Mouse (Mus musculus): ENCODE measurements at regions not wholly inside any gene's neighbourhood (a gene's known extent, or its start where the extent isn't known, plus 50 kb on each side); places are given as distances from the start of the nearest gene placed in this dataset.

DNA sequence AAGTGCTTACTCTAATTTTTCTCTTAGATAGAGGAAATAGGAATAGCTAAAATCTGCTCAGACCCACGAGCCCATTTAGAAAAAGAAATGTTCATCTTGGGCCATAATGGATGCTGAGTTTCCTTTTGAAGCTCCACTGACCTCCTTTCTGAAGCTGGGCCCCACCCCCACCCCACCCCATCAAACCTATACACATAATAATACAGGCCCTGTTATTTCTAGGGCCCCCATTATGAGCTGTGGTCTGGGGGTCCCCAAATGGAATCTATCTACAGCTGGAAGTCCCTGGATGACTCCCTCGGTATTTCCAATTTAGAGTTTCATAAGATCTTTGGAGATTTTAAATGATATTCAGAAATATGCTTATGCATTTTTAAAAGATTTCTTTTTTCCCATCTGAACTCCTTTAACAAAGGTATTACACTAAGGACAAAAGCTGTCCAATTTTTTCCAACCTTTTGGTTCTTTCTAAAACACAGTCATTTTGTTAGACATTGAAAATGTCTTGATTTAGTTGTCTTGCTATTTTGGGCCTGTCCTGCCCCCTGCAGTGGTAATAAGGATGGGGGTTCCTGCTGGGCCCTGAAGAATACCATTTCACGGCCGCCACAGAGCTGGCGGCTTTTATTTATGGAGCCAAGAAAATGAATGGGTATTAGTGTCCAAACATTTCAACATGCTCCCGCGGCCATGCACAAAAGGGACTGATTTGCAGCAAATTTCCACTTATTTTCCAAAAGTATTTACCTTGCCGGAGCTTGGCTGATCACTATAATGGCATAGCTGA, 363.1 kb downstream of the Nr2f2 start:
- no peak for DNase-seq (ENCODE audit: low spot score)

- DNase-seq (ENCODE audit: low spot score): no peak
These were observed 367.8 kb downstream of the Nr2f2 start for GRCm38 (mm10) chr7:69998756-69999155.

DNA sequence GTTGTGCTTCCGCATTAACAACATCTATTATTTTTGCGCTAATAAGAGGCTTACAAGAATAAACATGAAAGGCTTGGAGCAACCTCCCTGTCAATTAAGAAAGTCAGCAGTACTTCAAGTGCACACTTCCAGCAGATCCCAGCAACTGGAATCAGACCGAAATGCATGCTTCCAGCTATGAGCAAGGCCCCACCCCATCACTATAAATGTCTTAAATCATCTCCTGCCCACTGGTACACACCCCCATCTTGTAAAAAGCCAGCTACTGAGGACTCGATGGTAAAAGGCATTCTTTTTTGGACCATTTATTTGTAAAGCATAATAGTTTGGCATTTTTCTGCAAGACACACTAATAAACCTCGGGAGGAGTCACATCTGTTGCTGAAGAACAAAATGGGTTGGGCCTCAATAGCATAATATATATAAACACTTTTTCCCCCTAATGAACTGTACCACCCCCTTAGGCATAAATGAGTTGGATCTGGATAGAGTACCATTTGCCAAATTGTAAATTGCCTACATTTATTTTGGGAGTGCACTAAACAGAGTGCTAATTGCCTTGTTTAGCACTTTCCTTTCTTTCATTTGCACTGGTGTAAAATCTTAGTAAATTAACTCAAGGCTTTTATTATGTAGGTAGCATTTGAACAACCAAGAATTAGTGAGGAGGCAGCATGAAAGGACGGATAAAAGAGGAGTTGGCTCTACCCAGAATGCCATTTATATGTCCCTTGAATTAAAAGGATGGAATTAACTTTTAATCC, 371.8 kb downstream of the Nr2f2 start:
- DNase-seq (ENCODE audit: low spot score): no peak

DNA sequence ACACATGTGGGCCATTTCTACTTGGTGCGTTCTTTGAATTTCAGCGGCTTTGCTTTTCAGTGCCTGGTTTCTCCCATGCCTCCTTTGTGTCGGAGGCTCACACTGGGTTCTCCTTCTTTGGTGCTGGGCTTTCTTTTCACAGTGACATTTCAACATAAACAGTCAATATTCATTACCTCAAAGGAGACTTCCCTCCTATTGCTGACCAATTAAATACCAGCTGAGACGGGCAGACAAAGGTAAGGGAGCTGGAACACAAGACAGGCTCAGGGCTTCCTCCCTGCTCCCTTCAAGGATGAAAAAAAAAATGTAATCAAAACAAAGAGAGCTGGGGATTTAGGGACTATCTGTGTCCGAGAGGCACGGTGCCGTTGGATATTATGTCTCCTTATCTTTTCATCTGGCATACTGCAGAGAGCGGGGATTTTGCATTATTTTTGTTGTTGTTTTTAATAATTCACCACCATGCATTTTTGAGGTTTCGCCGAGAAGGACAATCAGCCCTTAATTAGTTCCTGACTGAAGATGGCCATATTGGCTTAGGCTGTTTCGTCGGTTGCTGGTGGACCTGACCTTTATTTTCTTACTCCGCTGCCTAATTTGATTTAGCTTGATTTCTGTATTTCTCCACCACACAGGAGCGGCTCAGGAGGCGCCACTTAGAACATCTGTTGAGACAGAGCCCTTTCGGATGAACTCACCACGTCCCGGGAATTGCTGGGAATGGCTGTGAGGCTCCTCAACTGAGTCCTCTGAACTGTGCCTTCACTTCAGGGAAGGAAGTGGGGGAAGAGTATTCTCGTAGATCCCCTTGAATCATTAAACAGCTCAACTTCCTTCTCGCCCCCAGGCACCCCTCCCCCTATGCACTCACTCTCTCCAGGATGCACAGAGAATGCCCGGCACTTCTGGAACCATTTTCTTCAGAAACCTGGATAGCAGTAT, 373.9 kb downstream of the Nr2f2 start:
- DNase-seq (ENCODE audit: low spot score): no peak

DNA sequence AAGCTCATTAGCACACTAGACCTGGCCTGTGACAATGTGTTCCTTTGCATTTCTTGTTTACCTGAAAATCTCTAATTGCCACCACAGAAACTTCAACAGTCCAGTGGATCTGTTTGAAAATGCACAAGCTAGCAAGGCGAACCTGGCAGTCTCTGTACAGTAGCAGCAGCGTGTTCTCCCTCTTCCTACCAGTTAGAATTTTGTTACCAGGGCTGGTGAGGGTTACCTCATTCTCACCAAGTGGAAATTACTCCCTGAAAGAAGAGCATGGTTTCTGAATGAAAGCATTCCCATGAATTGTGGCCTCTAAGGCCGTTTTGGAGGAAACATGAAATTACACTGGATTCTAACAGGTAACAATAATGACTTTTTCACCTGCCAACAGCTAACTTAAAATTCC, 374.6 kb downstream of the Nr2f2 start:
- DNase-seq (ENCODE audit: low spot score): no peak

GRCm38 (mm10) chr7:69988704-69989103, 377.8 kb downstream of the Nr2f2 start:
- DNase-seq (ENCODE audit: low spot score): peak; percentile 37

- no peak for DNase-seq (ENCODE audit: low spot score)
These were observed 385.2 kb downstream of the Nr2f2 start for GRCm38 (mm10) chr7:69981301-69981700.

GRCm38 (mm10) chr7:69976369-69976768, 390.2 kb downstream of the Nr2f2 start:
- DNase-seq (ENCODE audit: low spot score): no peak

GRCm38 (mm10) chr7:69964002-69964401, 402.5 kb downstream of the Nr2f2 start:
- no peak for DNase-seq (ENCODE audit: low spot score)

- DNase-seq (ENCODE audit: low spot score): no peak
These were observed 416.3 kb downstream of the Nr2f2 start for GRCm38 (mm10) chr7:69950221-69950670.

DNA sequence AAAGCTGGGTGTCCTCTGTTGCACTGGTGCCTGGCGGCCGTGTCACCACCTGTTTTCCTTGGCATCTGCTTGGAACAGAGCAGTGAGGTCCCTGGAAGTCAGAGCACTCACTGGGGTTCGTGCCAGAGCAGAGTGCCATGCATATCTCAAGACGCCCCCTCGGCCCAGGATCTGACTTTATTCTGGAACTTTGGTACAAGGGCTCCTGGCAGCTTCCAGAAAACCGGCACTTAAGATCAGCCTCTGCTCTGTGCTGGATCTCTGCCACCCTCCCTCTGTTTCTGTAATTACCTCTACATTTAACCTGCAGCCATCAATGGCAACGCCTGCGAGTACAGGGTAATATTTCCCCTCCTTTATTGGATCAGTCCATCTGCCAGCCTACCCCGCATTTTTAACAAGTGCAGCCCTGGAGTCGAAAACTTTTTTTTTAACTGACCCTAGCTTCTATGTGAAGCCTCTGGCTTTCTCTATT, 416.9 kb downstream of the Nr2f2 start:
- DNase-seq (ENCODE audit: low spot score): no peak

DNA sequence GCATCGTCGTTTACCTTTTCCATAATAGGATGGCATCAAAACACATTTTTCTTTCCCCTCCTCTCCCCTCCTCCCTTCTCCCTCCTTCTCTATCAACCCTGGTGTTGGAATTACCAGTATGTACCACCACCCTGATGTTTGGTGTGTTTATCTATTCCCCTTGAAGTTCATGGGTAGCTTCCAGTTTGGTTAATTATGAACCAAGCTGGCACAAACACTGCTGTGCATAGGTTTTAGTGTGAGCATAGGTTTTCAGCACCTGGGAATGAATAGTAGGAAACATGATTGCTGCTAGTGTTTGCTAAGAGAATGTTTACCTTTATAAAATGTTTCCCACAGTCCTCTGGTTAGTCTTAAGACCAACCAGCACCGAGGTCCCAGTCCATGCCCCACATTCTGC, 420.1 kb downstream of the Nr2f2 start:
- DNase-seq (ENCODE audit: low spot score): no peak

- DNase-seq (ENCODE audit: low spot score): no peak
These were observed 424.7 kb downstream of the Nr2f2 start for GRCm38 (mm10) chr7:69941881-69942280.

DNA sequence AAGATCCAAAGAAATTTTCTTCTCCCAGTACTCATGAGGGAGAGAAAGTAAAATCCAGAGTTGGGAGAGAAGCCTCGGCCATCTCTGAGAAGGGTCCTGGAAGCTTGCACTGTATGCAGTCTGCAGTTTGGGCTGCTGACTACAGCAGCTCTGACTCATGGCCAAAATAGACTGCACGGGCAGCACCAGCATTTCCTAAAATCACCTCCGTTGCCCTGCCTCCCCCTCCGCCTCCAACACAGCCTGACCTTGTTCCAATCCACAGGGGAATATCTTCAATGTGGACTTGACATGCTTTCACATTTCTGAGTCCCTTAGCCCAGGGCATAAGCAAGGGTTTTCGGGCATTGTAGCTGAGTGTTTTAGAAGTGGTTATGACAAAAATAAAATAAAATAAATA, 441.3 kb downstream of the Nr2f2 start:
- DNase-seq (ENCODE audit: low spot score): no peak

DNA sequence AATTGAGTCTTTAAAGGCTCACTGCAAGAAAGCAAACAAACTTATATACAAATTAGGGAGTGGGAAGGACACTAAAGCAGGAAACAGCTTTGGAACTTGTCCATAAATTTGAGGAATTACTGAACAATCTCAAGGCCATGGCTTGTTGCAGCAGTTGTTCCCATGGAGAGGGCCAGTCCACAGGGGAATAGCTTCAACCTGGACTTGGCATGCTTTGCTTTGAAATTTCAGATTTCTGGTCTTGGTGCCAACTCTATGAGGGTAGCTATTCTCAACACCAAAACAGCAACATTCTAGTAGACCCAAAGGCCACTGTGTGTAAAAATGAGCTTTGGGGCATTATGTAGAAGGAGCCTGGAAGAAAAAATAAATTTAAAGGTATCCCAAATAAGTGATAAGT, 442.0 kb downstream of the Nr2f2 start:
- DNase-seq (ENCODE audit: low spot score): no peak

DNA sequence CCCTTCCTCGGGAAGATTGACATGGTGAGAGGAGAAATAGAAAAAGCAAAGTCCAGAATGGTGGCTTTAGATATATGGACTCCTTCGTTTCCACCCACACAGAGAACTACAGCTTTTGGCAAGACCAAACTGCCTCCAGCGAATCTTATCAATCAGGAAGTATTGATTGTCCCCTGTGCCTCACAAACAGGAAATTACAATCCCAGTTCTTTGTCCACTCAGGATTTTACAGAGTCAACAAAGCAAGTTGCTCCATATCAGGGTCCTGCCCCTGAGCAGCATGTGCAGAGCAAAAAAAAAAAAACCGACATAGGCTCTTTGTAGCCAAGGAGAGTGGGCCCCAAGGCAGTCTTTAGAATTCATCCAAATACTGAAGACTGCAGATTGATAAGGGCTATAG, 454.8 kb downstream of the Nr2f2 start:
- no peak for DNase-seq (ENCODE audit: low spot score)

GRCm38 (mm10) chr7:69890503-69891061, 476.0 kb downstream of the Nr2f2 start:
- DNase-seq (ENCODE audit: low spot score): no peak

DNA sequence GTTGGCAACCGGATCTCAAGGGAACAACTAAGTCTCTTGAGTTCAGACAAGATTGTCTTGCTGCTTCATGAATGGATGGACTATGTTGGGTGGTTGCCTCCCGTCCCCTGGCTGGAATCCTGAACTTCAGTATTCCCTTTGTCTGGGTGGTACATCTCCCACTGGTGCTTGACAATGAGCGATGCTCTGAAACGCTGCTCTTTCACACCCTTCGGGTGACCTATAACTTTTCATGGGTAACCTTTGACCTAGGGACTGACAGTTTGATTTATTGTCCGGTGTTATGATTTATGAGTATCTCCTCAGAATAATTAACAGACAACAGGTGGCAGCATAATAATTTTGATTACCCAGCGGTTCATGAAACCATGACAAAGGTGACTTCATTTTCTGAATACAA, 478.3 kb downstream of the Nr2f2 start:
- DNase-seq (ENCODE audit: low spot score): no peak

DNA sequence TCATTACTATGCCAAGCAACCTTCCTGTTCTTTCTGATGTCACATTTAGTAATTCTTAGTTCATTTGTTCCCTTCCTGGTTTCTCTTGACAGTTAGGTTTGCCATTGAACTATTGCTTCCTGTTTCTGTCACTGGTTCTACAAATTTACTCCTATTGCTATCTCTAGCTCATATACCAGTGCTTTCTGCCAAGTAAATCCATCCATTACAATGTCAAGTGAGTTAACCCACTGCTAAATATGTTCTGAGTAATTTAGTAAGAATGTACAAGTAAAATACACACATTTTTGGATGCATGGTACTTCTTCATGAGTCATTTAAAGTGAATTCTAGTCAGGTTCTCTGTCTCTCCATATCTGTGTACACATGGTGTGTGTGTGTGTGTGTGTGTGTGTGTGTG, 489.5 kb downstream of the Nr2f2 start:
- no peak for DNase-seq (ENCODE audit: low spot score)

DNA sequence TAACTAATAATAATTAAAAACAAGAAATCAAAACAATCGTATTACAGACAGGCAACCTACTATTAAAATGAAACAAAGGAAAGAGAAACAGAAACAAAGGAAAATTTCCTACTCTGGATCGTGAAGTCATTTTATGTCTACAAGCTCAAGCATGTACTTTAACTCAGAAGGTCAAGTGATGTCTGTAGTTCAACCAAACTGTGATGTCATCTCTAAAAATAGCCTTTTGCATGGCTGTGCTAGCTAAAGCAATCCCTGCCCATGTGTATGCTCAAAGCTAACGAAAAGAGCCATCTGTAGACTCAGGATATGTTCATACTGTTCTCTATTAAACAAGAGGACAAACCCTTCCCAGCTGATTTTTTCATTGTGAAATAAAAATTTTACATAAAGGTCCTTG, 500.7 kb downstream of the Nr2f2 start:
- DNase-seq (ENCODE audit: low spot score): no peak

DNA sequence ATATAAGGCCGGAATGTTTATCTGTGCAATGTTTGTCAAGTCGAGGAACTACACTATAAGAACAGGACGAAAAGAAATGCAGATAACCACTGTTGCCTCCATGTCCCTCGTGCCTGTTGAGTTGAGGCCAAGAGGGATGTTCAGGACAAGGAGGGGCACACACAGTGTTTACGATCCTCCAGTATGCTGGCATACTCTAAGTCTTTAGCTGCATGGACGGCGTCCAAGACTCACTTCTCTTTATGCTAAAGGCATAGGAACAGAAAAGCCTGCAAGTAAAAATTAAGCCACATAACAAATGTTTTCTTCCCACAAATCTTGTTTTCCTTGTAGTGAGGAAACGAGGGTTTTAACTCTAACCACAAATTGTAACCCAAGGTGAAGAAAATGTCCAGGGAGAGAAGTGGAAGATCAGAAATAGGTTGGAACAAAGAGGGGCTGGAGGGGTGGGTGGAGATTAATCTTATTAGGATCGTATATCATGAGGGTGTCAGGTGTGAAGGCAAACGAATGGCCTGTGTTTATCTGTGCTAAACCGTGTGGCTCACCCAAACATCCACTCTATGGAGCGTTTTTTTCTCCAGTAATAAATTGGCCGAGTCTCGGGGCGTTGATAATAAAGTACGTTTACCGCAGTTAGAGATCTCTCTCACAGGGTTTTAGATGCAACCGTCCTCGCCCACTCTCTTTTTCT, 521.8 kb downstream of the Nr2f2 start:
- DNase-seq (ENCODE audit: low spot score): no peak
